Mouse (Mus musculus): ENCODE measurements around the gene Gga1.

- TF ChIP-seq POLR2A (IDR thresholded peaks at IDR 0.05; ENCODE audit: insufficient read depth, low read length) (no peak), CTCF (IDR thresholded peaks at IDR 0.05; ENCODE audit: low read depth, low read length) (no peak), EP300 (IDR thresholded peaks at IDR 0.05; ENCODE audit: insufficient read depth, low read depth, low read length) (no peak)
These were observed 17.3 kb upstream of the Gga1 start for GRCm38 (mm10) chr15:78859714-78860113.

Data from ES-Bruce4 (cell line).